Mouse (Mus musculus): ENCODE results near the gene Mrpl22.

The Mrpl22 gene

GRCm38 (mm10) chr11:58171459-58172091, at the start of gene Mrpl22:
TSS of gene Mrpl22 (plus strand) at chr11:58171661.
- in situ Hi-C loops (cut with MboI; ENCODE audit: unreplicated experiment in 2 of 2) = loop anchor here (5.0 to 25.0 kb wide), 3 partner anchors 131 to 463 kb away; partner anchors contain the start of genes Sap30l (in 2 of the 2) and Olfr323 (in 1 of the 2)

DNA sequence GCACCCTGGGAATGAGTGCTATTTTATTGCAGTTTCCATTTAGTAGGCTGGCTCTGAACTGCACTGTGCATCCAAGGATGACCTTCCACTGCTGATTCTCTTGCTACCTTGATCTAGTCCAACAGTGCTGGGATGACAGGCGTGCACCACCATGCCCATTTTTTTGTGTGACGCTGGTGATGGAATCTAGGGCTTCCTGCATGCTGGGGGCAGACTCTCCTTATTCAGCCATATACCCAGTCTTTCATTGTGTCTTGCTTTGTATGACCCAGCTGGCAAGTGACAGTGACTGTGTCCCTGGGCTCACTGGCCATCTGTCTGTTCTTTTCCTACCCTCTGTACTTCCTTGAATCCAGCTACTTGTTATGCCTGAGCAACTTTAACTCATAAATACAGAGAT, 47.8 kb upstream of the Mrpl22 start:
- in situ Hi-C loops (cut with MboI; ENCODE audit: unreplicated experiment in 2 of 2) = no loop called here

GRCm38 (mm10) chr11:58125021-58125420, 46.4 kb upstream of the Mrpl22 start:
- in situ Hi-C loops (cut with MboI; ENCODE audit: unreplicated experiment in 2 of 2) = no loop called here

DNA sequence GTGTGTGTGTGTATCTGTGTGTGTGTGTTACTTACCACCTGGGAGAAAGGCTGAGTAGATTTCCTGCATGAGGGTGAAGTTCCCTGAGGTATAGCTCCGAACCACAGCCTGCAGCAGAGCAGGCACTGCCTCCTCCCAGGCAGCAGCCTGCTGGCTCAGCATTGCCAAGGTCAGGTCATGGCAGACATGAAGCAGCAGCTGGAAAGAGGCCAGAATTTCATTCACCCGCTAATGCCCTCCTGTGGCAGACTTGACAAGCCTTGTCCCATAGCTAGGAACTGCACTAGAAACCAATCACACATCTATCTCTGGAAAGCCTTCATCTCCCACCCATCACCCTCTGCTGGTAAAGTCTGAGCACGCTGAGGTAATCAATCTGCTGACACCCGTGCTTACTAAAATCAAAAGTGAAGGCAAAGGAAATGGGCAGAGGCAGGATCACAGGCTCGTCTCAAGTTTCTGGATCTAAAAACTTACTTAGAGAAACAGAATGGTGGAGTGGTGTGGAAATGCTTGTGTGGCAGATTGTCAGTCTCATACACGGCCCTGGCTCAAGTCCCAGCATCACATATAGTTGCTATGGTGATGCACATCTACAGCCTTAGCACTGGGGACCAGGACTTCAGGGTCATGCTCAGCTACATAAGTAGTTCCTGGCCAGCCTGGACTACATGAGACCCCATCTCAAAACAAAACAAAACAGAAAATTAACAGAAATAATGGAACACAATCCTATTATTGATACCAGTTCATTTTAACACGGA, 44.9 kb upstream of the Mrpl22 start:
- in situ Hi-C loops (cut with MboI; ENCODE audit: unreplicated experiment in 2 of 2) = no loop called here

- in situ Hi-C loops (cut with MboI; ENCODE audit: unreplicated experiment in 2 of 2) = no loop called here
These were observed 43.9 kb upstream of the Mrpl22 start for GRCm38 (mm10) chr11:58127544-58127943.

- in situ Hi-C loops (cut with MboI; ENCODE audit: unreplicated experiment in 2 of 2) = no loop called here
These were observed 42.1 kb upstream of the Mrpl22 start for GRCm38 (mm10) chr11:58129302-58129843.

GRCm38 (mm10) chr11:58132026-58132425, 39.4 kb upstream of the Mrpl22 start:
- in situ Hi-C loops (cut with MboI; ENCODE audit: unreplicated experiment in 2 of 2) = no loop called here

DNA sequence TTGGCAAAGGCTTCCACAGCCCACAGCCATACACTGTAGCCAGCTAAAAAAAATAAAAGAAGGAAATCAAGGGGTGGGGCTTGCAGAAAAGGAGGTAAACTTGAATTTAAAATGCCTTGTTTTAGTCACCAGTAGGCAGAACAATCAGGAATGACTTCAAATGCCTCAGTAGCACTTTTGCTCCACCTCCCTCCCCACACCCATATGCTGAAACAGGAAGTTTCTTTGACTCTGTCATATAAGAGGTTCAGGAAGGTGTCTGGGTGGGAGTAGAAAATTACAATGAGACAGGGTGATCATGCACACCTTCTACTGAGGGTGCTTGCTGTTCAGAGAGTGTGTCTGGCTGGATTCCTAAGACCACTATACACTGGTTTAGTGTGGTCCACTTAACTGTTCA, 36.6 kb upstream of the Mrpl22 start:
- in situ Hi-C loops (cut with MboI; ENCODE audit: unreplicated experiment in 2 of 2) = no loop called here

GRCm38 (mm10) chr11:58135296-58135695, 36.2 kb upstream of the Mrpl22 start:
- in situ Hi-C loops (cut with MboI; ENCODE audit: unreplicated experiment in 2 of 2) = no loop called here

DNA sequence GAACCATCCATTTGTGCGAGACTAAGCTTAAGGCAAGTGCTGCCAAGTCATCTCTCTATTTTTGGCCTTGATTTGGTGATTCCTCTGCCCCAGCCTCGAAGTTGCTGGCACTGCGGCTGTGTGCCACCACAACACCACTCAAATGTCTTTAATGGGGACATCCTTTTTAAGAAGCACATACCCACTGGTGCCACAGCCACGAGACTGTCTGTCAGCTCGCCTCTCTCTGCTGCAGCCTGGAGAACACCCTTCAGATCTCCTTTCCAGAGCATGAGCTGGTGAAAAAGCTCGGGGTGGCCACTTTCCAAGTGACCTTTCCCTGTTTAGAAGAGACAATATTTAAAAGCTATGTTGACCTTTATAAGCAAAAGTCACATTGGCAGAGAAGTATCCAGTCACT, 34.8 kb upstream of the Mrpl22 start:
- in situ Hi-C loops (cut with MboI; ENCODE audit: unreplicated experiment in 2 of 2) = no loop called here

DNA sequence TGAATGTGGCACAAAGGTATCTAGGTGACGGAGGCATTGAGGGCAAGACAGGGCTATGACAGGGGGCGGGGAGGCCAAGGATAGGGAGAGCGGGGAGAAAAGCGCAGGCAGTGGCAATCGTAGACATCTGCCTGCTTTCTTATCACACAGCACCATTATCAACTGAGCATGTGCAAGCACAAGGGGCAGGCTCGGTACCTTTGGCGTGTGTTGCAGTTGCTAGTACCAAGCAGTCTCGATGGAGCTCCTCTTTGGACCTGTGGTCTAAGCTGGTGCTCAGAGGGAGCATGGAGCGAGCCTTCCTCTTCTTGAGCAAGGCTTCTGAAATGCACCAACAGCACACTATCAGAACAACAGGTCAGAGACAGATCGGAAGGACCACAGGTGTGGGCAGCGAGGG, 32.6 kb upstream of the Mrpl22 start:
- in situ Hi-C loops (cut with MboI; ENCODE audit: unreplicated experiment in 2 of 2) = no loop called here

GRCm38 (mm10) chr11:58139466-58139865, 32.0 kb upstream of the Mrpl22 start:
- in situ Hi-C loops (cut with MboI; ENCODE audit: unreplicated experiment in 2 of 2) = no loop called here

GRCm38 (mm10) chr11:58143704-58144426, 27.6 kb upstream of the Mrpl22 start:
- in situ Hi-C loops (cut with MboI; ENCODE audit: unreplicated experiment in 2 of 2) = no loop called here

DNA sequence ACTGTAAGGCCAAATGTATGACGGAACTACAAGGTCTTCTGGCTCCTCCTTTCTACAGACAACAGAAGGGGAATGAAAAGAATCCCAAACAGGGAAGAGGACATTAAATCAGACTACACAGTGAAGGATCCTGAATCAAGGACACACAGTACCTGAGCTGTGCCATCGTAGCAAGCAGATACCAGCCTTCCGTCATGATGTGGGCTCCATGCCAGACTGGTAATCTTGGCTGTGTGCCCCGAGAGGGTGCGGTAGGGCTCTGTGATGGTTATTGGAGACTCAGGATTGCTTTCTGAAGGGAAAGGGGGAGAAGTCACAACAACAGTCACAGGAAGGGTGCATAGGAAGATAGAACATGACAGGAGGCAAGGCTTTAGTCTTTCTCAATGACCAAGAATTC, 25.2 kb upstream of the Mrpl22 start:
- in situ Hi-C loops (cut with MboI; ENCODE audit: unreplicated experiment in 2 of 2) = no loop called here

DNA sequence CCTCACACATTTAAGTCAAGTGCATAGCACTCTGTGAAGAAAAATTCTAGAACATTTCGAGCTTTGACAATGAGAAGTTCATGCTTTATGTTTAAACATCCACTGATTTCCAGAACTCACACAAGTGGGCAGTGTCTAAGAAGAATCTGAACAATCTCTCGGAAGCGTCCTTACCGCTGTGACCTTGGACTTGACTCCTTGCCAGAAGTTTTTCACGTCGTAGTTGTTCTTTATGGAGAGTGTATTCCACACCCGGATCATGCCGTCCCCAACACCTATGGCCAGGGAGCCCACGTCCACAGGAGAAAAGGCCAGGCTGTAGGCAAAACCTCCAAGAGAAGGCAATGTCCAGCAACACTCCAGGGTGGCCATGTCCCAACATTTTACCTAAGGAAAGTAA, 16.0 kb upstream of the Mrpl22 start:
- in situ Hi-C loops (cut with MboI; ENCODE audit: unreplicated experiment in 2 of 2) = loop anchor here (25.0 kb wide), 1 partner anchor 343 kb away; the partner anchor contains the start of gene Sap30l (in 2 of the 2)

- in situ Hi-C loops (cut with MboI; ENCODE audit: unreplicated experiment in 2 of 2) = loop anchor here (25.0 kb wide), 1 partner anchor 345 kb away; the partner anchor contains the start of gene Sap30l (in 2 of the 2)
These were observed 14.6 kb upstream of the Mrpl22 start for GRCm38 (mm10) chr11:58156871-58157270.

DNA sequence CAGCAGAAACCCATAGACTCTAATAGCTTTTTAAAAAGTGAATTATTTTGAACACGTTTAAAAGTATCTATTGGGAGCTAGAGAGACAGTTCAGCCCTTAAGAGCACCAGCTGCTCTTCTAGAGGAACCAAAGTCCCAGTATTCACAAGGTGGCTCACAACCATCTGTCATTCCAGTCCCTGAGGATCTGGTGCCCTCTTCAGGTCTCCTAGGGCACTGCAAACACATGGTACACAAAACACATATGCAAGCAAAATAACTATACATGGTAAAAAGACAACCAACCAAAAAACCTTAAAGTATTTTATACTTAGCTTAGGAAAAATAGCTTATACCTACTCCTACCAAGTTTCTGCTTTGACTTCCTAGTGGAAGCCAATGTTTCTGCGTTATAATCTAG, 6.4 kb upstream of the Mrpl22 start:
- in situ Hi-C loops (cut with MboI; ENCODE audit: unreplicated experiment in 2 of 2) = loop anchor here (5.0 to 25.0 kb wide), 3 partner anchors 63 to 353 kb away; partner anchors contain the start of genes Sap30l (in 2 of the 2) and Cnot8 (in 1 of the 2)

DNA sequence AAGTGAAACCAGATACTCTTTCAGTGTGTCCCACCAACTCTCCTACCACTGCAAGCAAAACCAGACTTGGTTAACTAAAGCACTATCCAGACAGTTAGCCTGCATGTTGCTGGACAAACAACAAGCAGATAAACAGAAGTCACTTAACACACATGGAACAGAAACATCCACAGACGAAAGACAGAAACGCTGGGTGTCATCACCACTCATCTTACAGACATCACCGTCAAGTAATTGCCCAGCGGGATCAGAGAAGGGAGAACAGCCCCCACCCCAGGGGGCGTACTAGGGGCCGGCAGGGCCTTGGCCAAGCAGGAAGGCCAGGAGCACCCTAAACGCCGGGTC, 3.7 kb upstream of the Mrpl22 start:
- in situ Hi-C loops (cut with MboI; ENCODE audit: unreplicated experiment in 2 of 2) = loop anchor here (5.0 to 25.0 kb wide), 3 partner anchors 65 to 355 kb away; partner anchors contain the start of genes Sap30l (in 2 of the 2) and Cnot8 (in 1 of the 2)

GRCm38 (mm10) chr11:58168167-58168915, 3.1 kb upstream of the Mrpl22 start, which contains the start of gene Gemin5:
TSS of gene Gemin5 (minus strand) at chr11:58168539.
- in situ Hi-C loops (cut with MboI; ENCODE audit: unreplicated experiment in 2 of 2) = loop anchor here (5.0 to 25.0 kb wide), 3 partner anchors 66 to 356 kb away; partner anchors contain the start of genes Sap30l (in 2 of the 2) and Cnot8 (in 1 of the 2)

- in situ Hi-C loops (cut with MboI; ENCODE audit: unreplicated experiment in 2 of 2) = loop anchor here (5.0 to 25.0 kb wide), 5 partner anchors 67 to 465 kb away; partner anchors contain the start of genes Sap30l (in 2 of the 2), Cnot8 (in 1 of the 2) and Olfr323 (in 1 of the 2)
These were observed 1.8 kb upstream of the Mrpl22 start for GRCm38 (mm10) chr11:58169666-58170065.
